Mouse (Mus musculus): ENCODE results near the gene Enpep.

- TF ChIP-seq E2F4 (IDR thresholded peaks at IDR 0.05; ENCODE audit: insufficient replicate concordance, low read depth, low read length), result no peak
- TF ChIP-seq POLR2A (IDR thresholded peaks at IDR 0.05; ENCODE audit: low read depth, low read length), result no peak
- TF ChIP-seq ELF1 (IDR thresholded peaks at IDR 0.05; ENCODE audit: low read depth, low read length), result no peak
- no peak for TF ChIP-seq EP300 (IDR thresholded peaks at IDR 0.05; ENCODE audit: low read length)
- no peak for TF ChIP-seq MXI1 (IDR thresholded peaks at IDR 0.05; ENCODE audit: low read depth, low read length)
- TF ChIP-seq MAFK (IDR thresholded peaks at IDR 0.05; ENCODE audit: insufficient replicate concordance, low read length), result no peak
- no peak for TF ChIP-seq TCF12 (IDR thresholded peaks at IDR 0.05; ENCODE audit: low read depth, low read length)
- no peak for TF ChIP-seq CTCF (conservative IDR thresholded peaks at IDR 0.05 in 1 of 2, IDR thresholded peaks at IDR 0.05 in 1 of 2; ENCODE audit: low read depth in 2 of 2, low read length in 2 of 2)
- no peak for TF ChIP-seq RAD21 (IDR thresholded peaks at IDR 0.05; ENCODE audit: low read depth, low read length)
- no peak for TF ChIP-seq USF2 (conservative IDR thresholded peaks at IDR 0.05; ENCODE audit: low read depth, low read length)
- no peak for TF ChIP-seq RCOR1 (conservative IDR thresholded peaks at IDR 0.05; ENCODE audit: low read depth, low read length)
- TF ChIP-seq POLR2AphosphoS2 (IDR thresholded peaks at IDR 0.05; ENCODE audit: low read depth, low read length), result no peak
- TF ChIP-seq SMC3 (IDR thresholded peaks at IDR 0.05; ENCODE audit: low read depth, low read length), result no peak
These were observed 111.7 kb downstream of the Enpep start for GRCm38 (mm10) chr3:129220681-129221379.
